Mouse (Mus musculus) ovary, postnatal 10 days (tissue): ENCODE measurements around the gene Fbxo44.
"Not testable (repeated sequence)": the region's sequence is repeated elsewhere in the genome, so short reads cannot be mapped to it uniquely, and the experiment has no call there.

Source experiments
- DNase-seq: peaks from one replicate; pipeline ENCODE4 v3.0.0; 2022; ENCODE audit warnings: low spot score

The Fbxo44 gene

DNA sequence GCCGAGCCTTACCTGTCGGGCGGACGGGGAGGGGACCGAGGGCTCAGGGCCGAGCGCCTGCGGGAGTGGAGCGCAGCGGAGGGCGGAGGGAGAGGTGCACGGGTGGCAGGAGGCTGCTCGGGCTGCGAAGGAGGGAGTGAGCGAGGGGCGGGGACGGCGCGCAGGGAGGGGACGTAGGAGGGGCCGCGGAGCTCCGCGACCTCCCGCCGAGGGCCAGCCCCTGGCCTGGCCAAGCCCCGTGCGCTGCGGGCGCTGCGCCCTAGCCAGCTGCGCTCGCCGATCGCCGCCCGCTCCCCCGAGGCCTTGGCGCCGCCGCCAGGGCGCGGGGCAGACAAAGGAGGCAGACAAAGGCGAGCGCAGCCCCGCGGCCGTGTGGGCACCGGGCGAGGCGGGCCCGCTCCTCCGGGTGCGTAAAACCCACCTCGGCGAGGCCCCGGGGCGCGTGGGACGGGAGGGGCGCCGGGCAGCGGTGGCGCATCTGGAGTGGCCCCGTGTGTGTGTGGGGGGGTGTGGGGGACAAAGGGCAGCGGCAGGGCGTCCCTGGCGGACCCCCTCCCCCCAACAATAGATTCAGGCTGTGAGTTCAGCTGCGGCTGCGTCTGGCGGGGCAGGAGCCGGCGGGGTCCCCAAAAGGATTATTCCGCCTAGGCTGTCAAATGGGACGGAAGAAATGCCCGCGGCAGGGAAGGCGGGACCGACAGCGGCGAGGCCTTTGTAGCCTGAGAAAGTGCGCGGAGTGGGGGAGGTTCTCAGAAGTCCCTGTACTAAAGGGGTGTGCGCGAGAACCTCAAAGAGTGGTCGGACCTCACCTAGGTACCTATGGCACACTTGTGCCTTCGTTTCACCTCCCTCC lies 29.5 kb downstream of the Fbxo44 start, which contains the start of gene Draxin:
Gene Draxin, minus strand, starts transcription at position 138 of the 853 bp plus-strand sequence.
- DNase-seq = peak; percentile 25

DNA sequence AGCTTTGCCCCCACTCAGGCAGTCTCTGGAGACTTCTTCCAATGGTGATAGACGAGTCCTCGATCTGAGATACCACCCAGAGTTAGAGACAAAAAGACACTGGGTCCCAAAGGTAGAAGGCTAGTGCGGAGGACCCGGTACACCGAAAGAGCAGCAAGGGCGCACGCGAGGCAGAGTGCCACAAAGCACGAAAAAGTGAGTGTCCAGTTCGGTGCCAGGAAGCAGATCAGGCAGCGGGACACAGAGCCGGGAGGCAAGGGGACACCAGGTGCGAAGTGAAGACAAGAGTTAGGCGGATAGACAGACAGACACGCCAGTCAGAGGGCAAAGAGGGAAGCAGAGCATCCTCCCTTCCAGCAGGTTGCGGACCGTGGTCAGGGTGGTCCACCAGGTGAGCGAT lies 30.1 kb downstream of the Fbxo44 start, which contains the start of gene Mad2l2:
Gene Mad2l2, plus strand, starts transcription at position 252 of the 400 bp plus-strand sequence.
- DNase-seq = no peak

DNA sequence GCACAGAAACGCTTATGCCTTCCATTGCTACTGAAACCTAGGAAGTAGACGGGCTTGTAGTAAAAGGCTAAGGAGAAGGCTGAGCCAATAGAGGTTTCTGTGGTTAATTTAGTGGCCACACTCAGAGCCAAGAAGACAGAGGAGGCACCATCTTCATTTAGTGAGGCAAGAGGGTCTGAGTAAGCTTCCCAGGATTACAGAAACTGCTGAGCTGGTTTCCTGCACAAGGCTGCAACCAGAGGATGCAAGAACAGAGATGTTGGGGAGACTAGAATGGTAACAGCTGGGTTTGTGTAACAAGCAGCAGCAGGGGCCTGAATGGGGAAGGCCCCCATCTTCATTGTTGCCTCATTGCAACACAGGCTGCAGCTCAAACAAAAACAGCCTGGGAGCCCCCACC lies 31.6 kb downstream of the Fbxo44 start:
- no peak for DNase-seq

DNA sequence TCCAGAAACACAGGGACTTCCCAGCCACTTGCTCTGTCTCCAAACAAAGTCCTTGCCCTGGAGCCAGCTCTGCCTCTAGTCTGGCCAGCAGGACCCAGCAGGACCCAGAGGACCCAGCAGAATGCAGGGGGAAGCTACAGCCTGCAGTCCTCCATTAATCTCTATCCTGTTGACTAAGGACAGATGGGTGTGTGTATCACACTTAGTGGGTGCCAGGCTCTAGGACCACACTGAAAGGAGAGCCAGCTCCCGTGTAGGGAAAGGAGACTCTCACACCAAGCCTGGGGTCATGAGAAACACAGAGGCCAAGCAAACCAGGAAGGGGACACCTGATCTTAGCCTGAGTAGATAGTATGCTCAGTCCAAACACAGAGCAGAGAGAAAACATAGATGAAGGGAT lies 32.0 kb downstream of the Fbxo44 start:
- no peak for DNase-seq

- DNase-seq = no peak
These were observed 37.6 kb downstream of the Fbxo44 start for GRCm38 (mm10) chr4:148122694-148123066.

GRCm38 (mm10) chr4:148121982-148122693 lies 38.1 kb downstream of the Fbxo44 start:
- DNase-seq = no peak

GRCm38 (mm10) chr4:148121362-148121761 lies 38.9 kb downstream of the Fbxo44 start:
- no peak for DNase-seq

- no peak for DNase-seq
These were observed 39.7 kb downstream of the Fbxo44 start for GRCm38 (mm10) chr4:148120555-148120954.

- not testable (repeated sequence) for DNase-seq
These were observed 40.7 kb downstream of the Fbxo44 start for GRCm38 (mm10) chr4:148119578-148119977.

DNA sequence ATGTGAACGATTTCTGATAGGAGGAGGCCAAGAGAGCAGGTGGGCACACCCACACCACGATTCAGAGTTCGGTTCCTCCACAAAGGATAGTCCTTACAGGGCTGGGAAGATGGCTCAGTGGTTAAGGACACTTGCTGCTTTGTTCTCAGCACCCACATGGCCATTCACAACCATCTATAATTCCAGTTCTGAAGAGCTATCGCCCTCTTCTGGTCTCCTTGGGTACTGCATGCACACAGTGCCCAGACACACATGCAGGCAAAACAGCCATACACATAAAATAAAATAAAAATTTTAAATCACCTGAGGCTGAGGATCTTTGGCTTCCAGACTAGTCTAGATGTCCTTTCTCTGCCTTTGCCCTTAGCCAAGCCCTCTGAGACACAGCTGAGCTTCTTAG lies 42.9 kb downstream of the Fbxo44 start:
- no peak for DNase-seq

GRCm38 (mm10) chr4:148116657-148117056 lies 43.6 kb downstream of the Fbxo44 start:
- no peak for DNase-seq

DNA sequence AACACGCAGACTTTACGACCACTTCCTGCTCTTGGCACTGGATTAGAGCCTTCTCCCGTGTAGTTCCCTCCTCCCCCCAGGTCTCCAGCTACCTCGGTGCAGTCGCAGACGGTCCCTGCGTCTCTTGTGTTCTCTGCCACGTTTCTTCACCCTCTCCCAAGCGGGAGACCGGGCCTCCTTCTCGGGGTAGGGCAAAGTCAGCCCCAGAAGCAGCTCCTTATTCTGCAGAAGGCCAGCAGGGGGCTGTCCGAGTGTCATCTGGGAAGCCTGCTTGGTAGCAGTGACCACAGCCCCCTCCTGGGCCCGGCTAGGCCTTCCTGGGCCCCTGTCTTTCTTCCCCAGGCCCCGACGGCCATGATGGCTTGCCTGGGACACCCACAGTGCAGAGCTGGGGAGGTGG lies 44.8 kb downstream of the Fbxo44 start:
- DNase-seq = no peak

DNA sequence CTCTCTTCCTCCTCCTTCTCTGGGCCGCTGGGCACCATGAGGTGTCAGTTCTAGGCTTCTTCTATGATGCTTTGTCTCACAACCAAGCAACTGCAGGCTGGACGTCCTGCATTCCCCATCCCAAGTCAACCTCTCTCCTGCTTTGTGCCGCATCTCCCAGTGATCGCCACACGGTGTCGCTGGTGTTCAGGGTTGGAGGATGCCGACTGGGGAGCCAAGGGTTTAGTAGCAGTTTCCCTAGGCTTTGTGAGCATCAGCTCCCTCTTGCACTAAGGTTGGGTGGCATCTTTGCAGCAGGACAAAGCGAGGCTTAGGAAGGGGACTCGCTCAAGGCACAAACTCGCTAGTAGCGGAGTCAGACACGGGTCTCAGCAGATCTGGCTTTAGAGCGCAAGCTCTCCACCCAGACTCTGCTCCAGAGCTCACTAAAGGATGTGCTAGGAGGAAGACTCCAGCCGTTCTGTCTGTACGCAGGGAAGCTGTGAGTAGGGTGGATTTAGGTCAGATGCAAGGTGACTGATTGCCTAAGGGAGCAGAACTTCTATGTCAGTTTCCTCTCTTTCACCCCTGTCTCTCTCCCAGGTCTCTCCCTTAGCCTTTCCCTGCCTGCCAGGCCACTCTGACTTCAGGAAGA lies 45.4 kb downstream of the Fbxo44 start:
- DNase-seq = peak; percentile 63

DNA sequence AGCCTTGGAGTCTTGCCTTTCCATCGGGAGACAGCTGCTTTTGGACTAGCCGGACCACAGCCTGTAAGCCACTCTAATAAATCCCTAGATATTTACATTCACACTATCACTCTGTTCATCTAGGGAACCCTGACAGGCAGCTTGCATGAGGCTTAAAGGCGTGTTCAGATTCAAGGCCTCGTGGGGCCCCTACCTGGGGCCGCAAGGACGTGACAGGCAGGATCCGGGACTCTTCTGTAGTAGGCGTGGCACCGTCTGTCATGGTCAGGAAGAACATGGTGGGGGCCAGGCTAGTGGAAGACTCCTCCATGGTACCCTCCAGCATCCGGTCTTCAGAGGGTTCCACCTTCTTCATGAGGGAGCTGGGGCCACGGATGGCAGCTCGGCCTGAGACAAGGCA lies 47.8 kb downstream of the Fbxo44 start:
- DNase-seq = no peak

DNA sequence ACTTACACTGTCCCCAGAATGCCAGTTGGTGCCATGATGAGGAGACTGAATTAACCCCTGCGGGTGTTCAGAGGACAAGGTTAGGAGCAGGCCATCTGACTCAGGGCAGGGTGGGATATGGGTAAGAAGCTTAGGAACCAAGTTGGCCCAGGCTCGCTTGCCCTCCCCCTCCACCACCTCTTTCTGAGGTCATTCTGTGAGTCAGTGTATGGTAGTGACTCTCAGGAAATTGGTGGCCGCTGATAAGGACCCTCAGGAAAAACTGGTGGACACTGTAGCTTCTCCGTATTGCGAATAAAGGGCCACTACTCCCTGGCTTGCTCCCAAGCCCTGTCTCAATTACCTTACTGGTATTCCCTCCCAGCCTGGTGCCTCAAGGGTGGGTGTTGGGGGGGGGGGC lies 51.1 kb downstream of the Fbxo44 start:
- no peak for DNase-seq

DNA sequence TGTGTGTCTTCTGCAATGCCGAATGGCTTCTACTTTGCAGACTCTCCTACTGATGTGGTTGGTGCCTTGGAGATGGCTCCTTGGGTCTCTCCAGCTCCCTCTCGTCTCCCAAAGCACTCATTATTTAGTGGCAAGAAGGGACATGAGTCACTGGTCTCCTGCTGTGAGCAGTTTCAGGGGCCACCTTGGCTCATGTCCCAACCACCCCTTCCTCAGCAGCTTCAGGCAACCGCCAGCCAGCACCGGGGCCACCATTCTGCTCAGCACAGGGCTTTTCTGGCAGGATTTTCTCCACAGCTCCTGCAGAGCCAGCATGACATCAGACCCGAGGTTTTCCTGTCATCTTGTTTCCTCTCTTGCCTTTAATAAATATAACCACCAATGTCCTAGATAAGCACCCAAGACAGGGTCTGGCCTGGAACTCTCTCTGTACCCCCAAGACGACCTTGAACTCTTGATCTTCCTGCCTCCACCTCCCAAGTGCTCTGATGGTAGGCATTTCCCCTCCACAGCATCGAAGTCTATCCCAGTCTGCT lies 51.6 kb downstream of the Fbxo44 start:
- DNase-seq = no peak

GRCm38 (mm10) chr4:148107621-148108291 lies 52.5 kb downstream of the Fbxo44 start:
- DNase-seq = no peak

- DNase-seq = no peak
These were observed 56.1 kb downstream of the Fbxo44 start for GRCm38 (mm10) chr4:148104146-148104545.
